Mouse (Mus musculus): Measurements from ENCODE around the gene Rasa4. TPM values are rescaled to one million over a fixed set of nuclear protein-coding genes. Genes with fewer than 3 reads are reported as not detected.
"Not testable (repeated sequence)": the region's sequence is repeated elsewhere in the genome, so short reads cannot be mapped to it uniquely, and the experiment has no call there.

Rasa4 gene
- polyA plus RNA-seq, 1 experiment from 2014 or later: 4.7 TPM

DNA sequence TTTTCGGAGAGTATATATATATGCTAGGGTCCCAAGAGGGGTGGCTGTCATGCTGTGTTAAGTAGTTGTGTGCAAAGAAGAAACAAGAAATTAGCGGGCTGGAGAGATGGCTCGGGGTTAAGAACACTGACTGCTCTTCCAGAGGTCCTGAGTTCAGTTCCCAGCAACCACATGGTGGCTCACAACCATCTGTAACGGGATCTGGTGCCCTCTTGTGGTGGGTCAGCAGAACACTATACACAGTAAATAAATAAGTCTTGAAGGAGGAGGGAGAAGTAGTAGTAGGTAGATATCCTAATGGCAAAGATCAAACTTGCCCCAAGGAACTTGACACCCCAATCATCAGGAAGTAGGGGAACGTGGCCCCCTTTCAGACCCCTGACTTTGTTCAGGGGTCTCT is 59.0 kb downstream of the Rasa4 start:
- no peaks in the 10 kb centered on the region for H3K27me3 ChIP-seq (ENCODE audit: control insufficient read depth, insufficient read depth, low read length)
- no peak for ATAC-seq (ENCODE audit: insufficient read depth, low FRiP score, low TSS enrichment)
- H3K9ac ChIP-seq (ENCODE audit: low read length): no peak overlapping the region
- no peak overlapping the region for H3K27ac ChIP-seq (ENCODE audit: low read depth, low read length)
- no peak overlapping the region for H3K4me3 ChIP-seq (ENCODE audit: low read depth, low read length)
- peaks cover 18% of the 10 kb centered on the region for H3K36me3 ChIP-seq (ENCODE audit: control insufficient read depth, insufficient read depth, low read length)
- H3K4me1 ChIP-seq (ENCODE audit: control insufficient read depth, insufficient read depth, low read length): no peaks in the 10 kb centered on the region
- DNase-seq (ENCODE audit: low spot score): no peak
- WGBS: 89% methylated on average over 5 of the region's 5 CpGs
- no peaks in the 10 kb centered on the region for H3K9me3 ChIP-seq (ENCODE audit: control insufficient read depth, low read length)
- H3K4me2 ChIP-seq (ENCODE audit: low read depth): no peak overlapping the region

DNA sequence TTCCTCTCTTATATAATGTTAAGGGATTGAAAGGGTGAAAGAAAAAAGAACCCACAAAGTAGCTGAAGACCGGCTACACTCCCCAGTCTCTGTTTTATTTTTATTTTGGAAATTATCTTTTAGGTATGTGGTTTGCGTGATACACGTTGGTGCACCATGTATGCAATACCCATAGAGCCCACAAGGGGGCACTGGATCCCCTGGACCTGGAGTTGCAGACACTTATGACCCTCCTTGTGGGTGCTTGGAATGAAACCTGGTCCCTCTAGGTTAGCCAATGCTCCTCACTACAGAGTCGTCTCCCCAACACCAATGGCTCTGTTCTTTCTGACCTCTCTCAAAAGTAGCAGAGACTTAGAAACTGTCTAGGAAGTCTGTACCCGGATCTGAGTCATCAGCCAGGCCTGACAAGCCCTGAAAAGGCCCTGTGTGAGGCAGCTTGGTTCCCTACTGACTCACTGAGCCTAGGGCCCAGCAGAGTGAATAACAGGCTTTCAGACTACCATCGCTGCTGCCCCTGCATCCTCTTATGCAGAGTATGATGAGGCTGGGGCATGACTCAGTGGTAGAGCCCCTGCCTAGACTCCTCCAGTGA is 59.5 kb downstream of the Rasa4 start:
- H3K4me3 ChIP-seq (ENCODE audit: low read depth, low read length): no peak overlapping the region
- no peak overlapping the region for H3K4me2 ChIP-seq (ENCODE audit: low read depth)
- H3K4me1 ChIP-seq (ENCODE audit: control insufficient read depth, insufficient read depth, low read length): no peaks in the 10 kb centered on the region
- H3K9me3 ChIP-seq (ENCODE audit: control insufficient read depth, low read length): no peaks in the 10 kb centered on the region
- ATAC-seq (ENCODE audit: insufficient read depth, low FRiP score, low TSS enrichment) (no peak), DNase-seq (ENCODE audit: low spot score) (no peak)
- no peaks in the 10 kb centered on the region for H3K27me3 ChIP-seq (ENCODE audit: control insufficient read depth, insufficient read depth, low read length)
- H3K9ac ChIP-seq (ENCODE audit: low read length): no peak overlapping the region
- H3K36me3 ChIP-seq (ENCODE audit: control insufficient read depth, insufficient read depth, low read length): peaks cover 18% of the 10 kb centered on the region
- H3K27ac ChIP-seq (ENCODE audit: low read depth, low read length): no peak overlapping the region
- 92% methylated on average over 6 of the region's 6 CpGs for WGBS

DNA sequence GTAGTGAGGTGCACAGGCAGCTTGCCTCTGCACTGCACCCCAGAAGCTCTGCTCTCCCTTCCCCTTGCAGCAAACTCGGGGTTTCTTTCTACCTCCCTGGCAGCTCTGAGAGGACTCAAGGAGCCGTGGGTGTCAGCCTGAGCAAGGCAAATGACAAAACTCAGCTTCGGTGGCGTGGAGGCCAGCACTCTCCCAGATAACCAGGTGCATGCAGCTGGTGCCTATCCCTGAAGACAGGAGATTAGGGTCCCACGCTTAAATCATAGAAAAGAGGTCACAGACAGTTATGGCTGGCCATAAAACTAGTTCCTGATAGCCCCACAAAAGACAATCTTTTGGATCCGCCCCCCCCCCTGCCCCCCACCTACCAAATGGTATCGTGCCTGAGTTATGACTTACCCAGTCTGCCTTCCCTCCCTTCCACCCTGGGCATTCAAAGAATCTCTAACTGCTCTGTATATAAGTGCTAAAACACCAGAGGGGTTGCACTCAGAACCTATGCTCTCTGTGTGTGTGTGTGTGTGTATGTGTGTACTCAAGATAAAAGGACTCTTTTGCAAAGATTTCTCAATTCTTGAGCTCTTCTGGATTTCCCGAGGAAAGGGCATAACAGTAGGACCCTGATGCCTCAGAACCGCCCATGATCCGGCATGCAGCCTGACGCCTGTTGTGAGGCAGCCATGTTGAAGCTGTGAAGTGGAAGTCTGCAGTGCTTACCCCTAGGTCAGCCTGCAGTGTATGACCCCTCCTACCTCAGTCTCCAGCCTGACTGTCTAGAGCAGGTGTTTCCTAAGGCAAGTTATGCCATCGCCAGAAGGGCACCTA is 61.1 kb downstream of the Rasa4 start:
- ATAC-seq (ENCODE audit: insufficient read depth, low FRiP score, low TSS enrichment) (no peak), DNase-seq (ENCODE audit: low spot score) (no peak)
- Histone ChIP-seq H3K36me3 (ENCODE audit: control insufficient read depth, insufficient read depth, low read length) (peaks cover 13% of the 10 kb centered on the region), H3K27me3 (ENCODE audit: control insufficient read depth, insufficient read depth, low read length) (no peaks in the 10 kb centered on the region), H3K4me1 (ENCODE audit: control insufficient read depth, insufficient read depth, low read length) (no peaks in the 10 kb centered on the region), H3K4me2 (ENCODE audit: low read depth) (no peak overlapping the region), H3K9me3 (ENCODE audit: control insufficient read depth, low read length) (no peaks in the 10 kb centered on the region), H3K9ac (ENCODE audit: low read length) (no peak overlapping the region), H3K4me3 (ENCODE audit: low read depth, low read length) (no peak overlapping the region), H3K27ac (ENCODE audit: low read depth, low read length) (no peak overlapping the region)
- WGBS: 59% methylated on average over 12 of the region's 12 CpGs

DNA sequence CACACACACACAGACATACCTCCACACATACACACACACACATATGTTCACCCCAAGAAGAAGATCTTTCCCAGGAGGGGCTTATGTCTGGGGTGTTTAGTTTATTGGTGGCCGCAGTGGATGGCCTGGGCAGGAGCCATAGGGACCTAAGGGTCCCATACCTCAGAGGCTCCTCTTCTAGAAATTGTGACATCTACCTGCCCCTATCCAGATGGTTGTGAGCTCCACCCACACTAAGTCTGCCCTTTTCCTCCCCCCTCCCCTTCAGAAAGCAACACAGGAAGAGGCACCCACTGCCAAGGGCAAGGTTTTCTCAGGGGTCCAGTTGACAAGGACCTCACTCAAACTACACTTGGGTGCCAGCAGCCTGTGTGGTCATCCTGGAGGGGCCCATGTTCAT is 63.2 kb downstream of the Rasa4 start:
- Histone ChIP-seq H3K36me3 (ENCODE audit: control insufficient read depth, insufficient read depth, low read length) (no peaks in the 10 kb centered on the region), H3K9me3 (ENCODE audit: control insufficient read depth, low read length) (no peaks in the 10 kb centered on the region), H3K4me3 (ENCODE audit: low read depth, low read length) (no peak overlapping the region), H3K27ac (ENCODE audit: low read depth, low read length) (no peak overlapping the region), H3K4me2 (ENCODE audit: low read depth) (no peak overlapping the region), H3K27me3 (ENCODE audit: control insufficient read depth, insufficient read depth, low read length) (no peaks in the 10 kb centered on the region), H3K9ac (ENCODE audit: low read length) (no peak overlapping the region), H3K4me1 (ENCODE audit: control insufficient read depth, insufficient read depth, low read length) (no peaks in the 10 kb centered on the region)
- WGBS: 87% methylated on average over 1 of the region's 1 CpGs
- ATAC-seq (ENCODE audit: insufficient read depth, low FRiP score, low TSS enrichment) (no peak), DNase-seq (ENCODE audit: low spot score) (no peak)

DNA sequence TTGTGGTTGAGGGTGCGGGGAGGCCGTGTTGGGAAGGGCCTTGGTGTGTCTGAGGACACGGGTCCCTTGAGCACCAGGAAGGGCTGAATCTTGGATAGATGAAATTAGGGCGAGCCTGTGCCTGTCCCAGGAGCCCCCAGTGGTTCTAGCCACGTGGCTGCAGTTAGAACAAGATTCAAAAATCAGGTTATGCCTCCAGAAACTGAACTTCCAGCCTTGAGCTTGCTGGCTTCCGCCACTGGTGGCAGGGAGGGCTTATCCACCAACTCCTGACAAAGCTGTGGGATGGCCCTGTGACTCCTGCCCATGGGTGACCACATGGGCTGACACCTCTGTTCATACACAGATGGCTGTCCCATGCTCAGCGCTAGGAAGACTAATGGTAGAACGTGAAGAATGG is 64.0 kb downstream of the Rasa4 start:
- H3K4me3 ChIP-seq (ENCODE audit: low read depth, low read length): no peak overlapping the region
- H3K9me3 ChIP-seq (ENCODE audit: control insufficient read depth, low read length): no peaks in the 10 kb centered on the region
- H3K27ac ChIP-seq (ENCODE audit: low read depth, low read length): no peak overlapping the region
- H3K4me1 ChIP-seq (ENCODE audit: control insufficient read depth, insufficient read depth, low read length): no peaks in the 10 kb centered on the region
- DNase-seq (ENCODE audit: low spot score): no peak
- no peak overlapping the region for H3K4me2 ChIP-seq (ENCODE audit: low read depth)
- H3K36me3 ChIP-seq (ENCODE audit: control insufficient read depth, insufficient read depth, low read length): no peaks in the 10 kb centered on the region
- H3K27me3 ChIP-seq (ENCODE audit: control insufficient read depth, insufficient read depth, low read length): no peaks in the 10 kb centered on the region
- ATAC-seq (ENCODE audit: insufficient read depth, low FRiP score, low TSS enrichment): no peak
- WGBS: 76% methylated on average over 8 of the region's 8 CpGs
- no peak overlapping the region for H3K9ac ChIP-seq (ENCODE audit: low read length)

DNA sequence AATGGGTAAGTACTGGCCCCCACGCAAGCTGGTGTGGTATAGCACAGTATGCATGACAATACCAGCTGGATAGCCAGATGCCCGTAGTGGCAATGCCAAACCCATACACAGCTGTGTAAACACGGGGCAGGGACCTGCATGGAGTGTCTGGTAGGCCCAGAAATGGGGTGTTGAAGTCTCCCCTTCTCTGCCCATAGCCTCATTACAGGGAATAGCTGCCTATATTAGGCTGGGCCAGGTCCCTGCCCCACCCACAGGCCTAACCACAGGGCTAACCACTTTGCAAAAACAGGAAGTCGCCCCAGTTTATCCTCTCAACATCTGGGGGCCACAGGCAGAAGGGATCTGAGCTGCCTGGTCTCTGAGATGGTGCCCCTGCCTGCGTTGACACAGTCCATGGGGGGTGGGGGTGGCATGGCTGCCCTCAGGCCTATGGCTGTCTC is 65.4 kb downstream of the Rasa4 start:
- H3K9ac ChIP-seq (ENCODE audit: low read length); H3K27ac ChIP-seq (ENCODE audit: low read depth, low read length); H3K4me1 ChIP-seq (ENCODE audit: control insufficient read depth, insufficient read depth, low read length); H3K9me3 ChIP-seq (ENCODE audit: control insufficient read depth, low read length); H3K4me2 ChIP-seq (ENCODE audit: low read depth); H3K27me3 ChIP-seq (ENCODE audit: control insufficient read depth, insufficient read depth, low read length); H3K4me3 ChIP-seq (ENCODE audit: low read depth, low read length); H3K36me3 ChIP-seq (ENCODE audit: control insufficient read depth, insufficient read depth, low read length); DNase-seq (ENCODE audit: low spot score); ATAC-seq (ENCODE audit: insufficient read depth, low FRiP score, low TSS enrichment): not testable (repeated sequence)
- 69% methylated on average over 5 of the region's 5 CpGs for WGBS

DNA sequence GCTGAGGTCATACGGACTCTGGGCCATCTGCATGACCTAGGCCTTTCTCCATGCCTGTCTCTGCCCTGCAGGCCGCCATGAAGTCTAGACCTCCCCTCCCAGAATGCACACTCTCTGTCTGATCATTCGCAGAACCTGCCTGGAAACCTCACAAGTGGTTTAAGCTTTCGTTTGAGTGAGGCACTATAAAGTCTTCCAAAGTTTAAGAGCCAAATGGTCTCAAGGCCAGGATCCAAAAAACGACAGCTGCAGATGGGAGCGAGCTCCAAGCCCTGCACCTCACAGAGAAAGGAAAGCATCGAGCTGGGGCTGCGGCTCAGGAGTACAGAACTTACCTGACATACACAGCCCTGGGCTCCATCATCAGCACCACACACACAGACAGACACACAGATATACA is 68.6 kb downstream of the Rasa4 start:
- Histone ChIP-seq H3K9ac (ENCODE audit: low read length) (no peak overlapping the region), H3K27me3 (ENCODE audit: control insufficient read depth, insufficient read depth, low read length) (no peaks in the 10 kb centered on the region), H3K4me3 (ENCODE audit: low read depth, low read length) (no peak overlapping the region), H3K36me3 (ENCODE audit: control insufficient read depth, insufficient read depth, low read length) (no peaks in the 10 kb centered on the region), H3K4me2 (ENCODE audit: low read depth) (no peak overlapping the region), H3K27ac (ENCODE audit: low read depth, low read length) (no peak overlapping the region), H3K4me1 (ENCODE audit: control insufficient read depth, insufficient read depth, low read length) (no peaks in the 10 kb centered on the region), H3K9me3 (ENCODE audit: control insufficient read depth, low read length) (no peaks in the 10 kb centered on the region)
- WGBS: 86% methylated on average over 8 of the region's 8 CpGs
- no peak for DNase-seq (ENCODE audit: low spot score)
- no peak for ATAC-seq (ENCODE audit: insufficient read depth, low FRiP score, low TSS enrichment)

DNA sequence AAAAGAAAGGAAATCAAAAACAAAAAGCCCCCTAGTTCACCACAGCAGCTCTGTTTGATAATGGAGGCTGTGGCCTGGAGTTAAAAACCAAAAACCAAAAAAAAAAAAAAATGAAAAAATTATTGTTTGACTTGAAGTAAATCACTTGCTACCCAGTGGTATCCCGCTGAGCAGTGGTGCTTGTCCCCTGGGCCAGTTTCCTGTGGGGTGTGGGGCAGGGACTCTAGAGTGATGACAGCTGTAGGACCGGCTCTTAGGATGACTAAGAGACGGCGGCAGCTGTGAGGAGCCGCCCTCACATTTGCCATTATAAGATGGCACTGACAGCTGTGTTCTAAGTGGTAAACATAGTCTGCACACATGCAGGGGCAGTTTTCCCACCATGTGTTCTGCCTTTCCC is 71.7 kb downstream of the Rasa4 start:
- Histone ChIP-seq H3K27me3 (ENCODE audit: control insufficient read depth, insufficient read depth, low read length) (no peaks in the 10 kb centered on the region), H3K9me3 (ENCODE audit: control insufficient read depth, low read length) (no peaks in the 10 kb centered on the region), H3K4me1 (ENCODE audit: control insufficient read depth, insufficient read depth, low read length) (no peaks in the 10 kb centered on the region), H3K4me2 (ENCODE audit: low read depth) (no peak overlapping the region), H3K36me3 (ENCODE audit: control insufficient read depth, insufficient read depth, low read length) (no peaks in the 10 kb centered on the region), H3K4me3 (ENCODE audit: low read depth, low read length) (no peak overlapping the region), H3K27ac (ENCODE audit: low read depth, low read length) (no peak overlapping the region), H3K9ac (ENCODE audit: low read length) (no peak overlapping the region)
- no peak for DNase-seq (ENCODE audit: low spot score)
- 88% methylated on average over 5 of the region's 5 CpGs for WGBS
- no peak for ATAC-seq (ENCODE audit: insufficient read depth, low FRiP score, low TSS enrichment)

DNA sequence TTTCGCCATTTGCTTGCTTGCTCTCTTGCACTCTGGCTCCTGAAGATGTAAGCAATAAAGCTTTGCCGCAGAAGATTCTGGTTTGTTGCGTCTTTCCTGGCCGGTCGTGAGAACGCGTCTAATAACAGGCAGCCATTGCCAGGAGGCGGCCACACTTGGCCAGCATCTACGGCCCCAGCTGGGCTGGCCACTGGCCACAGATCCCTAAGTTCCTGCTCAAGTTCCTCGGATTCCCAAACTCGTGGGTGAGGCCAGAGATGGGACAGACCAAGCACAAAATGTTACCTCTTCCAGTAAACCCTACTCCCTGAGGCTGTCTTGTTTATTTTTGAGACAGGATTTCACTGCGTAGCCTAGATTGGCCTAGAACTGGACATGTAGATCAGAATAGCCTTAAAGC is 76.4 kb downstream of the Rasa4 start:
- H3K4me2 ChIP-seq (ENCODE audit: low read depth); H3K27me3 ChIP-seq (ENCODE audit: control insufficient read depth, insufficient read depth, low read length); DNase-seq (ENCODE audit: low spot score); ATAC-seq (ENCODE audit: insufficient read depth, low FRiP score, low TSS enrichment); H3K27ac ChIP-seq (ENCODE audit: low read depth, low read length); H3K9me3 ChIP-seq (ENCODE audit: control insufficient read depth, low read length); H3K4me1 ChIP-seq (ENCODE audit: control insufficient read depth, insufficient read depth, low read length); H3K9ac ChIP-seq (ENCODE audit: low read length); H3K4me3 ChIP-seq (ENCODE audit: low read depth, low read length); H3K36me3 ChIP-seq (ENCODE audit: control insufficient read depth, insufficient read depth, low read length): not testable (repeated sequence)
- WGBS: 87% methylated on average over 11 of the region's 12 CpGs

Data from neural tube, embryonic 11.5 days (tissue).